Mouse (Mus musculus): ENCODE data around the gene Tekt3.

The Tekt3 gene

GRCm38 (mm10) chr11:63061446-63061845 is at the start of gene Tekt3:
Gene Tekt3, plus strand, starts transcription at chr11:63061654.
- no peak for DNase-seq

- peak in 1 of 2 experiments; percentile 41 for DNase-seq
Observed at GRCm38 (mm10) chr11:63017327-63018082, 43.9 kb upstream of the Tekt3 start.

- DNase-seq: peak; percentile 32 to 47
Observed at GRCm38 (mm10) chr11:63018083-63018622, 43.3 kb upstream of the Tekt3 start.

- DNase-seq: no peak
Observed at GRCm38 (mm10) chr11:63020633-63021032, 40.8 kb upstream of the Tekt3 start.

GRCm38 (mm10) chr11:63021141-63021806 is 40.2 kb upstream of the Tekt3 start:
- DNase-seq: no peak

GRCm38 (mm10) chr11:63023461-63023860 is 38.0 kb upstream of the Tekt3 start:
- DNase-seq: no peak

GRCm38 (mm10) chr11:63024136-63024535 is 37.3 kb upstream of the Tekt3 start:
- DNase-seq: no peak

GRCm38 (mm10) chr11:63025476-63025875 is 36.0 kb upstream of the Tekt3 start:
- no peak for DNase-seq

GRCm38 (mm10) chr11:63026651-63027141 is 34.8 kb upstream of the Tekt3 start:
- peak; percentile 82 to 88 for DNase-seq

GRCm38 (mm10) chr11:63028131-63028530 is 33.3 kb upstream of the Tekt3 start:
- DNase-seq: no peak

GRCm38 (mm10) chr11:63029148-63029714 is 32.2 kb upstream of the Tekt3 start:
- DNase-seq: no peak

GRCm38 (mm10) chr11:63029721-63030120 is 31.7 kb upstream of the Tekt3 start:
- DNase-seq: no peak

GRCm38 (mm10) chr11:63035420-63036211 is 25.8 kb upstream of the Tekt3 start:
- no peak for DNase-seq

GRCm38 (mm10) chr11:63040002-63040661 is 21.3 kb upstream of the Tekt3 start:
- DNase-seq: no peak

GRCm38 (mm10) chr11:63045771-63046170 is 15.7 kb upstream of the Tekt3 start:
- no peak for DNase-seq

GRCm38 (mm10) chr11:63046380-63046779 is 15.1 kb upstream of the Tekt3 start:
- no peak for DNase-seq

- no peak for DNase-seq
Observed at GRCm38 (mm10) chr11:63050362-63050932, 11.0 kb upstream of the Tekt3 start.

GRCm38 (mm10) chr11:63051041-63051440 is 10.4 kb upstream of the Tekt3 start:
- DNase-seq: no peak

GRCm38 (mm10) chr11:63051996-63052395 is 9.5 kb upstream of the Tekt3 start:
- DNase-seq: no peak

- DNase-seq: no peak
Observed at GRCm38 (mm10) chr11:63055596-63055995, 5.9 kb upstream of the Tekt3 start.

GRCm38 (mm10) chr11:63058375-63058952 is 3.0 kb upstream of the Tekt3 start:
- DNase-seq: no peak

Measured in cerebellum, postnatal 25 days (tissue).